Mouse (Mus musculus) skeletal muscle tissue, adult 2 months (tissue): Measurements from ENCODE around the gene Aktip.

Experiments used
- DNase-seq: peaks from one replicate; pipeline ENCODE4 v3.0.0-alpha.2; 2012; ENCODE audit warnings: low read depth, low spot score

The Aktip gene

GRCm38 (mm10) chr8:91199876-91200275 is at the start of gene Aktip:
Aktip (minus strand) TSS chr8:91199976.
- no peak for DNase-seq

GRCm38 (mm10) chr8:91245821-91246454 is 46.2 kb upstream of the Aktip start:
- no peak for DNase-seq

GRCm38 (mm10) chr8:91242721-91243120 is 42.9 kb upstream of the Aktip start:
- DNase-seq, result no peak

GRCm38 (mm10) chr8:91241873-91242519 is 42.2 kb upstream of the Aktip start:
- DNase-seq, result no peak

- no peak for DNase-seq
These were observed 41.6 kb upstream of the Aktip start for GRCm38 (mm10) chr8:91241371-91241770.

- DNase-seq, result no peak
These were observed 37.4 kb upstream of the Aktip start for GRCm38 (mm10) chr8:91237191-91237590.

GRCm38 (mm10) chr8:91234097-91234496 is 34.3 kb upstream of the Aktip start:
- DNase-seq, result no peak

- no peak for DNase-seq
These were observed 27.7 kb upstream of the Aktip start for GRCm38 (mm10) chr8:91227421-91227841.

- DNase-seq, result no peak
These were observed 24.5 kb upstream of the Aktip start for GRCm38 (mm10) chr8:91224227-91224626.

- no peak for DNase-seq
These were observed 22.1 kb upstream of the Aktip start for GRCm38 (mm10) chr8:91221841-91222240.

- DNase-seq, result peak; percentile 44
These were observed 18.5 kb upstream of the Aktip start for GRCm38 (mm10) chr8:91218271-91218670.

- no peak for DNase-seq
These were observed 17.5 kb upstream of the Aktip start for GRCm38 (mm10) chr8:91217062-91217905.

GRCm38 (mm10) chr8:91214287-91214686 is 14.5 kb upstream of the Aktip start:
- no peak for DNase-seq

- no peak for DNase-seq
These were observed 13.2 kb upstream of the Aktip start for GRCm38 (mm10) chr8:91212948-91213347.

GRCm38 (mm10) chr8:91209658-91210057 is 9.9 kb upstream of the Aktip start:
- no peak for DNase-seq

GRCm38 (mm10) chr8:91207676-91208075 is 7.9 kb upstream of the Aktip start:
- no peak for DNase-seq

GRCm38 (mm10) chr8:91205897-91206296 is 6.1 kb upstream of the Aktip start:
- DNase-seq, result no peak

- DNase-seq, result no peak
These were observed 1.4 kb upstream of the Aktip start for GRCm38 (mm10) chr8:91201184-91201583.

- DNase-seq, result no peak
These were observed 1.7 kb downstream of the Aktip start for GRCm38 (mm10) chr8:91198036-91198435.

GRCm38 (mm10) chr8:91197233-91197632 is 2.5 kb downstream of the Aktip start:
- peak; percentile 13 for DNase-seq

GRCm38 (mm10) chr8:91196661-91197060 is 3.1 kb downstream of the Aktip start:
- no peak for DNase-seq

GRCm38 (mm10) chr8:91194081-91194480 is 5.7 kb downstream of the Aktip start:
- DNase-seq, result no peak
